Mouse (Mus musculus): ENCODE results near the gene Tnrc18. TPM values are rescaled to one million over a fixed set of nuclear protein-coding genes. Genes with fewer than 3 reads are reported as not detected.
"Not testable (repeated sequence)": the region's sequence is repeated elsewhere in the genome, so short reads cannot be mapped to it uniquely, and the experiment has no call there.

Gene Tnrc18
- total and polyA plus RNA-seq, 3 experiments, result 0.71 to 7.7 (median 5.2) TPM

GRCm38 (mm10) chr5:142841372-142842136 lies 24.1 kb upstream of the Tnrc18 start:
- Histone ChIP-seq H3K9me3 (replicated peaks; ENCODE audit: low read length) (no peaks in the 10 kb centered on the region), H3K4me1 (ENCODE audit: control insufficient read depth in 1 of 2, insufficient read depth in 2 of 2) (no peaks in the 10 kb centered on the region), H3K79me2 (replicated peaks; ENCODE audit: control insufficient read depth, extremely low read depth, insufficient read depth, poor library complexity, severe bottlenecking) (no peaks in the 10 kb centered on the region), H3K27ac (ENCODE audit: insufficient read depth, low read depth) (no peak overlapping the region), H3K9ac (ENCODE audit: insufficient read depth, low read depth) (no peak overlapping the region), H3K4me2 (ENCODE audit: insufficient read depth, low read depth, poor library complexity, severe bottlenecking) (no peak overlapping the region), H3K4me3 (replicated peaks in 1 of 3; ENCODE audit: low read depth in 2 of 3, low read length in 2 of 3, poor library complexity in 1 of 3) (no peak overlapping the region), H3K27me3 (replicated peaks) (peaks cover 2% of the 10 kb centered on the region), H3K36me3 (replicated peaks in 1 of 2; ENCODE audit: control insufficient read depth in 1 of 2, insufficient read depth in 1 of 2, low read length in 1 of 2) (no peaks in the 10 kb centered on the region)
- dilution Hi-C loops (cut with MboI; ENCODE audit: extremely low pct_ligation_motif_present, extremely low pct_unique_long_range_greater_than_20kb, low sequenced_read_pairs) (no loop called here), in situ Hi-C loops (cut with MboI; ENCODE audit: low pct_ligation_motif_present, low pct_unique_long_range_greater_than_20kb, low sequenced_read_pairs) (no loop called here)
- no peak for TF ChIP-seq ELF1 (IDR thresholded peaks at IDR 0.05; ENCODE audit: low read depth, low read length)
- TF ChIP-seq RCOR1 (conservative IDR thresholded peaks at IDR 0.05; ENCODE audit: low read depth, low read length), result no peak
- TF ChIP-seq POLR2A (IDR thresholded peaks at IDR 0.05; ENCODE audit: low read depth, low read length), result no peak
- no peak for TF ChIP-seq ZNF384 (IDR thresholded peaks at IDR 0.05; ENCODE audit: low read depth, low read length)
- no peak for TF ChIP-seq EP300 (IDR thresholded peaks at IDR 0.05; ENCODE audit: low read length)
- TF ChIP-seq SIN3A (IDR thresholded peaks at IDR 0.05; ENCODE audit: low read length), result no peak
- no peak for TF ChIP-seq HCFC1 (IDR thresholded peaks at IDR 0.05; ENCODE audit: low read depth, low read length)
- no peak for TF ChIP-seq MAFK (IDR thresholded peaks at IDR 0.05; ENCODE audit: insufficient replicate concordance, low read length)
- no peak for TF ChIP-seq KAT2A (IDR thresholded peaks at IDR 0.05; ENCODE audit: insufficient replicate concordance, low read length)
- TF ChIP-seq PAX5 (IDR thresholded peaks at IDR 0.05; ENCODE audit: low read length), result no peak
- no peak for TF ChIP-seq ZKSCAN1 (IDR thresholded peaks at IDR 0.05; ENCODE audit: borderline replicate concordance, low read depth, low read length)
- no peak for TF ChIP-seq CTCF (conservative IDR thresholded peaks at IDR 0.05 in 1 of 2, IDR thresholded peaks at IDR 0.05 in 1 of 2; ENCODE audit: low read depth in 2 of 2, low read length in 2 of 2)
- TF ChIP-seq NELFE (IDR thresholded peaks at IDR 0.05; ENCODE audit: low read depth, low read length), result no peak
- TF ChIP-seq MAX (IDR thresholded peaks at IDR 0.05; ENCODE audit: low read length), result no peak
- no peak for DNase-seq (ENCODE audit: extremely low read depth)

GRCm38 (mm10) chr5:142837427-142837826 lies 20.0 kb upstream of the Tnrc18 start:
- dilution Hi-C loops (cut with MboI; ENCODE audit: extremely low pct_ligation_motif_present, extremely low pct_unique_long_range_greater_than_20kb, low sequenced_read_pairs); H3K4me2 ChIP-seq (ENCODE audit: insufficient read depth, low read depth, poor library complexity, severe bottlenecking); H3K9me3 ChIP-seq (replicated peaks; ENCODE audit: low read length); H3K9ac ChIP-seq (ENCODE audit: insufficient read depth, low read depth); H3K27me3 ChIP-seq (replicated peaks); H3K27ac ChIP-seq (ENCODE audit: insufficient read depth, low read depth); H3K4me1 ChIP-seq (ENCODE audit: control insufficient read depth in 1 of 2, insufficient read depth in 2 of 2); H3K79me2 ChIP-seq (replicated peaks; ENCODE audit: control insufficient read depth, extremely low read depth, insufficient read depth, poor library complexity, severe bottlenecking); DNase-seq (ENCODE audit: extremely low read depth); H3K4me3 ChIP-seq (replicated peaks in 1 of 3; ENCODE audit: low read depth in 2 of 3, low read length in 2 of 3, poor library complexity in 1 of 3); H3K36me3 ChIP-seq (replicated peaks in 1 of 2; ENCODE audit: control insufficient read depth in 1 of 2, insufficient read depth in 1 of 2, low read length in 1 of 2): not testable (repeated sequence)
- in situ Hi-C loops (cut with MboI; ENCODE audit: low pct_ligation_motif_present, low pct_unique_long_range_greater_than_20kb, low sequenced_read_pairs), result loop anchor here (5.0 kb wide), 1 partner anchor 35 kb away; no protein-coding TSS in a partner anchor

GRCm38 (mm10) chr5:142836891-142837290 lies 19.4 kb upstream of the Tnrc18 start:
- Histone ChIP-seq H3K79me2 (replicated peaks; ENCODE audit: control insufficient read depth, extremely low read depth, insufficient read depth, poor library complexity, severe bottlenecking) (no peaks in the 10 kb centered on the region), H3K4me2 (ENCODE audit: insufficient read depth, low read depth, poor library complexity, severe bottlenecking) (no peak overlapping the region), H3K4me1 (ENCODE audit: control insufficient read depth in 1 of 2, insufficient read depth in 2 of 2) (no peaks in the 10 kb centered on the region), H3K4me3 (replicated peaks in 1 of 3; ENCODE audit: low read depth in 2 of 3, low read length in 2 of 3, poor library complexity in 1 of 3) (no peak overlapping the region), H3K9me3 (replicated peaks; ENCODE audit: low read length) (peaks cover 11% of the 10 kb centered on the region), H3K9ac (ENCODE audit: insufficient read depth, low read depth) (no peak overlapping the region), H3K27me3 (replicated peaks) (peaks cover 7% of the 10 kb centered on the region), H3K36me3 (replicated peaks in 1 of 2; ENCODE audit: control insufficient read depth in 1 of 2, insufficient read depth in 1 of 2, low read length in 1 of 2) (no peaks in the 10 kb centered on the region), H3K27ac (ENCODE audit: insufficient read depth, low read depth) (no peak overlapping the region)
- in situ Hi-C loops (cut with MboI; ENCODE audit: low pct_ligation_motif_present, low pct_unique_long_range_greater_than_20kb, low sequenced_read_pairs), result loop anchor here (5.0 kb wide), 1 partner anchor 35 kb away; no protein-coding TSS in a partner anchor
- dilution Hi-C loops (cut with MboI; ENCODE audit: extremely low pct_ligation_motif_present, extremely low pct_unique_long_range_greater_than_20kb, low sequenced_read_pairs), result no loop called here
- no peak for DNase-seq (ENCODE audit: extremely low read depth)
- TF ChIP-seq NELFE (IDR thresholded peaks at IDR 0.05; ENCODE audit: low read depth, low read length) (no peak), RAD21 (IDR thresholded peaks at IDR 0.05; ENCODE audit: low read depth, low read length) (no peak), CHD1 (IDR thresholded peaks at IDR 0.05; ENCODE audit: low read depth, low read length) (no peak), IRF4 (IDR thresholded peaks at IDR 0.05; ENCODE audit: low read depth, low read length) (no peak), ZMIZ1 (IDR thresholded peaks at IDR 0.05; ENCODE audit: low read depth, low read length) (no peak), NRF1 (IDR thresholded peaks at IDR 0.05; ENCODE audit: low read depth, low read length) (no peak), CHD2 (IDR thresholded peaks at IDR 0.05; ENCODE audit: low read length) (no peak), ETS1 (conservative IDR thresholded peaks at IDR 0.05; ENCODE audit: low read depth, low read length) (no peak), ZKSCAN1 (IDR thresholded peaks at IDR 0.05; ENCODE audit: borderline replicate concordance, low read depth, low read length) (no peak), USF2 (conservative IDR thresholded peaks at IDR 0.05; ENCODE audit: low read depth, low read length) (no peak), MAX (IDR thresholded peaks at IDR 0.05; ENCODE audit: low read length) (no peak), TBP (conservative IDR thresholded peaks at IDR 0.05; ENCODE audit: low read depth, low read length) (no peak), MYC (IDR thresholded peaks at IDR 0.05; ENCODE audit: low read depth, low read length) (no peak), SMC3 (IDR thresholded peaks at IDR 0.05; ENCODE audit: low read depth, low read length) (no peak), ZNF384 (IDR thresholded peaks at IDR 0.05; ENCODE audit: low read depth, low read length) (no peak), BHLHE40 (IDR thresholded peaks at IDR 0.05; ENCODE audit: low read depth, low read length) (no peak), KAT2A (IDR thresholded peaks at IDR 0.05; ENCODE audit: insufficient replicate concordance, low read length) (no peak)

Data from CH12.LX (cell line).